Mouse (Mus musculus): Measurements from ENCODE around the gene Fam216a. TPM values are rescaled to one million over a fixed set of nuclear protein-coding genes. Genes with fewer than 3 reads are reported as not detected.
"Not testable (repeated sequence)": the region's sequence is repeated elsewhere in the genome, so short reads cannot be mapped to it uniquely, and the experiment has no call there.

Fam216a gene
- 10 to 100 TPM; 15.1 to 16.5 TPM for total RNA-seq (2021)
- long read RNA-seq, experiment 1, transcript Fam216a-201 (7 exons, 1,388 nt), result major isoform, 38 of 39 reads
- long read RNA-seq, experiment 1, partial matches to known transcripts, result 0 of 39 reads
- long read RNA-seq, experiment 1, other reads (novel, unspliced or antisense), result 1 of 39 reads
- long read RNA-seq, experiment 2, transcript Fam216a-201 (7 exons, 1,388 nt), result major isoform, 17 of 18 reads
- long read RNA-seq, experiment 2, partial matches to known transcripts, result 0 of 18 reads
- long read RNA-seq, experiment 2, other reads (novel, unspliced or antisense), result 1 of 18 reads

DNA sequence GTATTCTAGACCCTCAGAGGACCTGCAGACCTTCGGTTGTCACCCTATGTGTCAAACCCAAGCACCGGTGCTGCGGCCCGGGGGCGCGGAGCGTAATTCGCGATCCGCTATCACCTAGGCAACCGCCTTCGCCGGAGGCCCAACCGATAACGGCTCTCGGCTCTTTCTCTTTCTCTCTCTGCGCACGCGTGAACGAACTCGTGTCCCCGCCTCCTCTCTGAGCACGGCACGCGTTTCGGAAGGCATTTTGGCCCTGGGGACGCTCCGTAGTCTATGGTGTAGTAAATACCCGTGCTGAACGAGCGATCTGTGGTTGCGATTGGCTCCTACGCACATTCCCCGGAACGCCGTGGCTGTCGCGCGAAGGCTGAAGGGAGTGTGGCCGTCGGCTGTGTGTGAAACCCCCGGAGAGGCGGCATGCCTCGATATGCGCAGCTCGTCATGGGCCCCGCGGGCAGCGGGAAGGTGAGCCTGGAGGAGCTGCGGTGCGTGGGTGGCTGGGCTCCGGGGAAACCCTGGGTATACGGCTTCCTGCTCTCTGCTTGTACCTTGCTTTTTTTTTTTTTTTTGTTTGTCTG lies at the start of gene Fam216a:
Fam216a (minus strand) TSS at position 173 of the 578 bp plus-strand sequence.
- DNase-seq, result peak; percentile 98
- intact Hi-C loops (cut with DNase I), result loop anchor here (10.0 kb wide), 1 partner anchor 237 kb away; no protein-coding TSS in a partner anchor

DNA sequence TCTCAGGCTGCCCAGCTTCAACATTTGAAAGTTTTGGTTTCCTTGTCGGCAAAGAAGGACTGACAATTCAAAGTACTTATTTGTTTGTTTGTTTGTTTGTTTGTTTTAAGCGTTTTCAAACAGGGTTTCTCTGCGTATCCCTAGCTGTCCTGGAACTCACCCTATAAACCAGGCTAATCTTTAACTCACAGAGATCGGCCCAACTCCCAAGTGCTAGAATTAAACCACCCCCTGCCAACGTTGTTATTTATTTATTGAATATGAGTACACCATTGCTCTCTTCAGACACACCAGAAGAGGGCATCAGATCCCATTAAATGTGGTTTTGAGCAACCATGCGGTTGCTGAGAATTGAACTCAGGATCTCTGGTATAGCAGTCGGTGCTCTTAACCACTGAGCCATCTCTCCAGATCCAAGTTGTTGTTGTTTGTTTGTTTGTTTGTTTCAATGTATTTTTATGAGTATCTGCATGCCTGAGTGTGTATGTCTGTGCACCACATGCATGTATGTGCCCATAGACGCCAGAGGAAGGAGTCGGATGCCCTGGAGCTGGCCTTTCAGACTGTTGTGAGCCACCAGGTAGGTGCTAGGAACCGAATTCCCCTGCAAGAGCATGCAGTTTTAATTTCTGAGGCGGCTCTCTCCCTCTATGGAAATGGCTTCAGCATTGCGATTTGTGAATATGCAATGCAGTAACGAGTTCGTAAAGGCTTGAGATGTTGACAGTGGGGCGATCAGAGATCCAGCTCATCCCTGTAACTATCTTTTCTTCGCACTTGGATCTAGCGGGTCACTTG lies 49.3 kb upstream of the Fam216a start, which contains the start of gene Anapc7:
Anapc7 (plus strand) TSS at position 423 of the 798 bp plus-strand sequence.
- intact Hi-C loops (cut with DNase I), result loop anchor here (5.0 kb wide), 1 partner anchor 306 kb away; no protein-coding TSS in a partner anchor

DNA sequence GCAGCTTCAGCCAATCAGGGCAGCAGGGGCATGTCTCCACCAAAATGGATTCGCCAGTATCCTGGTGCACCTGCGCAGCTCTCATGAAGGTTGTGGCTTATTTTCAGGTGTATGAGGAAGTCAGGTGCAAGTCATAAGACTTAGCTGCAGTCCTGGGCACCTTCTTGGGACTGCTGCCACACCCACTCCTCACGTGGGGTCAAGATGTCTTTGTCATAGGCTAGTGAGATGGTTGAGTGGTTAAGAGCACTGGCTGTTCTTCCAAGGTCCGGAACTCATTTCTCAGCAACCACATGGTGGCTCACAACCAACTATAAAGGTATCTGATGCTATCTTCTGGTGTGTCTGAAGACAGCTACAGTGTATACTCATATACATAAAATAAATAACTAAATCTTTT lies 48.5 kb upstream of the Fam216a start:
- intact Hi-C loops (cut with DNase I), result loop anchor here (5.0 kb wide), 1 partner anchor 307 kb away; no protein-coding TSS in a partner anchor
- DNase-seq, result not testable (repeated sequence)

More for the DNA sequence above, 49.3 kb upstream of the Fam216a start, which contains the start of gene Anapc7:
- no peak for DNase-seq

DNA sequence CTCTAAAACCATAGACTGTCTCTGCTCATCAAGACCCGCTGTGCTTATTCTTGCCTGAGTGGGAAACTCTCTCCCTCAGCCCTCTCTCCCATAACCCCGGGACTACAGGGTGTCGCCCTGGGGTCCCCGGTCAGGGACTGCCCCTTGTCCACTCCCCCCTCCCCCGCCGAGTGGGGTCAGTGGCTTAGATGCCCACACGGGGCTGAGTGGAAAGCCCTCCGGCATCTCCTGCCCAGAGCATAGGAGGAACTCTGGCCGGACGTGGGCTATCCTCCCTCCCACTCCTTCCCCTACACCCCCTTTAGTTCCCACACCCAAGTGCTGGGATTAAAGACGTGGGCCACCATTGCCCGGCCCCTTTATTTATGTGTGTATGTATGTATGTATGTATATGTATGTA lies 43.3 kb upstream of the Fam216a start:
- no peak for DNase-seq
- intact Hi-C loops (cut with DNase I), result no loop called here

DNA sequence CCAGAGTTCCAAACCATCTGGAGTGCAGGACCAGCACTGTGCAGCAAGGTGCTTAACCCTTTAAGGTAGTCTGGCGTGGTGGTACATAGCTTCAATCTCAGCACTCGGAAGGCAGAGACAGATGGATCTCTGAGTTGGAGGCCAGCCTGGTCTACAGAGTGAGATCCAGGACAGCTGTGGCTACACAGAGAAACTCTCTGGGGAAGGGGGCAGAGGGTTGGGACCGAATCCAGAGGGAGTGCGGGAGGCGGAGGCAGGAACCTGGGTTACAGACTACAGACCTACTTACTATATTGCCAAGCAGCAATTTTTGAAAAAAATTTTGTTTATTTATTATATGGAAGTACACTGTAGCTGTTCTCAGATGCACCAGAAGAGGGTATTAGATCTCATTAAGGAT lies 42.2 kb upstream of the Fam216a start:
- intact Hi-C loops (cut with DNase I), result no loop called here
- DNase-seq, result no peak

DNA sequence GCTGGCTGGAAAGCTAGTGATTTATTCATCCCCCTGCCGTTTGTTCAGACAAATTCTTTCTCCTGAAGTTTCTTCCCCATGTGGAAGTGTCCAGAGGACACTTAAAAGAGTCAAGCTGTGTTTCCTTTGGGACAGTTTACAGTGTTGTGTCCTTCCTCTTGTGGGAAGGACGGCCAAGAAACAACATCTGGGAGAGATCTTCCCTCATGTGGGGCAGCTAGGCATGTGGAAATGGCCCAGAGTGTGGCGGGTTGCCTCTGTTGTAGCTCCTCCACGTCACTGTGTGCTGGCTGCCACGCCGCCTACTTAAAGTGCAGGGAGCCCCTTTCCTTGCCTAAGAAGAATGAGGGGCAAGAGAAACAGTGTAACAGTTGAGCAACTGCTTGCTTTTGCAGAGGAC lies 40.7 kb upstream of the Fam216a start:
- peak; percentile 47 to 48 for DNase-seq
- intact Hi-C loops (cut with DNase I), result no loop called here

DNA sequence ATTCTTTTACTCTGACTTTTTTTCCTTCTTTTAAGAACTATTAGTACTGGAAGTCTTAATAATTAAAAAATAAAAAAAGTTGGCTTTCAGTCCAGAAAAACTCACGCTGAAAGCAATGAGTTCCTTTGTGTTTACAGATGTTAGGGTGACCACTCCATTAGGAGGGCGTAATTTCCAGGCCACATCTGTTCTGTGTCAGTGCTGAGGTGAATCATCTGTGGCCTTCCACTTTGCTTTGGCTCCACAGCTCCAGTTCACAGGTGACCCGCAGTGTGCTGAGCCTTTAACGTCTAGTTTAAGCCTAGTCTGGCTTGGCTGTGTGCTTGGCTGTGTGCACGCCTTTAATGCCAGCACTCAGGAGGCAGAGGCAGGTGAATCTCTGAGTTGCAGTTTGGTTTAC lies 39.7 kb upstream of the Fam216a start:
- intact Hi-C loops (cut with DNase I), result no loop called here

DNA sequence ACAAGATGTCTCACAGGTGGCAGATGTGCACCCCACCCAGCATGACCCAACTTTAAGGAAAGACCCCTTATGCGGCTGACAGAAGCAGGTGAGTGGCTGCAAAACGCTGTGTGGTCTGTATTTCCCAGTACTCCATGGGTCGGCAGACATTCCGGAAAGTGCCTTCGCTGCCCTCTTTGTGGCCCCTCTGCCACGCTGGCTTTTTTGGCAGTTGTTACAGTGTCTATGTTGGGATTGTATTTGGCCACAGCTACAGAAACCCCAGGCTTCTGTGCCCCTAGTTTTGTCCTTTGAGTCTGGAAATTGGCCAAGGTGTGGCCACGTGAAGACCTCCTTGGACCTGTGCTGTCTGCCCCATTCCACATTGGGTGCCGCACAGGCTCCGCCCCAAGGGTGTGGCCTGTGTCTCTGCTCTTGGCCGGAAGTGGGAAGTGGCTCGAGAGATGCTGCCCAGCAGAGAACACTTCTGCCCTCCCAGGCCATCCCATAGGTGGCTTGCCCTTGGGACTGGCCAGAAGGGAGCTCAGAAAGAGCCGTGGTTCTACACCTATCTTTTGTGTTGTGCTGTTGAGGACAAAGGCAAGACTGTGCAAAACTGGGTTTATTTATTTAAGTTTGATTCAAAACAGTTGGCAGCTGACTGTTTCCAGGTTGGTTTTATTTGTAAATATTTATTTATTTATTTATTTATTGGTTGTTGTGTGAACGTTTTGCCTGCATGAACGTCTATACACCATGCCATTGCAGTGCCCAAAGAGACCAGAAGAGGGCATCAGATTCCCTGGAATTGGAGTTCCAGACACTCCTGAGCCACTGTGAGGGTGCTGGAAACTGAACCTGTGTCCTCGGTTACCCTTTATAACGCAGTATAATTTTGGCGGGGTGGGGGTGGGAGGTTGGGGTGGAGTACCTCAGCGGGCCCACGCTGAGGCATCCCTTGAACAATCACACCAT lies 37.8 kb upstream of the Fam216a start:
- intact Hi-C loops (cut with DNase I), result no loop called here
- DNase-seq, result no peak

More for the DNA sequence above, 39.7 kb upstream of the Fam216a start:
- peak in 1 of 2 experiments; percentile 33 for DNase-seq

DNA sequence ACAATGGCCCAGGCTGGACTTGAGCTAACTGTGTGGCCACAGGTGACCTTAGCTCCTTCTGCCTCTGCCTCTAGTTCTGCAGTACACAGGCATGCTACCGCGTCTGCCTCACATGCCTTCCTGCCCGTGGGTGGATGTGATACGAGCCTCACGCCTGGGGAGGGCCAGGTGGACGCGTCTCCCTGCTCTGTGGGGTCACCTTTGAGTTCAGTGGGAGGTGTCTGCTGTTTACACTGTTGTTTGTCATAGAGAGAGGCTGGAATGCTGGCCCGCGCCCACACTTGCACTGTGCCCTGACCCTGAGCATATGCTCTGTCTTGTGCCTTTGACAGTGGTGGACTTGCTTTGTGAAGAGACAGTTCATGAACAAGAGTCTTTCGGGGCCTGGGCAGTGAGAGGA lies 33.4 kb upstream of the Fam216a start:
- no peak for DNase-seq
- intact Hi-C loops (cut with DNase I), result no loop called here

DNA sequence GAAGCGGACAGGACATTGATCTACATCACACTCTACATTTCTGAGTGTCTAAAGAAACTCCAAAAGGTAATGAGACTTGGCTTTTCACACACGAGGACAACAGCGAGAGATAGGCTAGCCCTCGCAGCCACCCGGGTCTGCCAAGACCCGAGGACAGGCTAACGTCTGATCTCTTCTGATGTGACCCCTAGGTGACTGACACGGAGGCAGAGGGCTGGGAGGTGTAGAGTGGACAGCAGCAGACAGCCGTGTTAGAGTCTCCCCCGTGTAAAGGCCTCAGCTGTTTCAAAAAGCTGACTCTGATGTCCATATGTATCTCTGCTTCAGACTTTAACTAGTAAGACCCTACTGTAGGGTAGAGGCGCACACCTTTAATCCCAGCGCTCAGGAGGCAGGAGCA lies 31.2 kb upstream of the Fam216a start:
- intact Hi-C loops (cut with DNase I), result loop anchor here (5.0 kb wide), 1 partner anchor 44 kb away; no protein-coding TSS in a partner anchor
- DNase-seq, result no peak

DNA sequence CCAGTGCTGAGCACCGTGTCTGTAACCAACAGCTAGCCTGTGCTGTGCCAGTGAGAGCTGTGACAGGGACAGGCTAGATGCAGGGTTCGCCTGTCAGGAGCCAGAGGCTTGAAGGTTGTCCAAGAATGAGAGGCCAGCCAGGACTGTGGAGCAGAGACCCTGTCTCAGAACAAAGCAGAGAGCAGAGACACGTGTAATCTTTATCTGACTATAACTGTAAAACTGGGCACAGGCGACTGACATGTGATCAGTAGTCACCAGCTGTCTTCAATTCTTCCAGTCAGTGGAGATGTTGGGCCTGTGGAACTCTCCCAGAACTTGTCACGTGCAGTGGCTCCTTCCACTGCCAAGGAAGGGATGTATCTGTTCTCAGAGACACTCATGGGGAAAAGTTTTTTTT lies 30.6 kb upstream of the Fam216a start:
- DNase-seq, result peak; percentile 71 to 77

DNA sequence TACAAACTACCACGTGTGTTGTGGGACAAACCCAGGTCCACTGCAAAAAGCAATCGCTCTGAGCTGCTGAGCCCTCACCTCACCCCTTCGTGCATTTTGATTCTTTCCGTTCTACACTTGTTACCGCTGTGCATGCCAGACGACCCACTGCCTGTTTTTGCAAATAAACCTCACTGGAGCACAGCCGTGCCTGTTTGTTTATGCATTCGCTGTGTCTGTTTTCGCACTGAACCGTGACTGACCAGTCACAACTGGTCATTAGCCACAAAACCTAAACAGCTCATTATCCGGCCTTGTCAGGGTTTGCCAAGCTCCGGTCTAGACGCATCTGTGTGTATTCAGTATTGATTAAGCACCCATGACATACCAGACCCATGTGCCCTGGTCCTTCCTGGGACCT lies 30.0 kb upstream of the Fam216a start:
- intact Hi-C loops (cut with DNase I), result loop anchor here (5.0 kb wide), 1 partner anchor 45 kb away; no protein-coding TSS in a partner anchor
- DNase-seq, result no peak

More for the DNA sequence above, 30.6 kb upstream of the Fam216a start:
- intact Hi-C loops (cut with DNase I), result loop anchor here (5.0 kb wide), 1 partner anchor 45 kb away; no protein-coding TSS in a partner anchor

DNA sequence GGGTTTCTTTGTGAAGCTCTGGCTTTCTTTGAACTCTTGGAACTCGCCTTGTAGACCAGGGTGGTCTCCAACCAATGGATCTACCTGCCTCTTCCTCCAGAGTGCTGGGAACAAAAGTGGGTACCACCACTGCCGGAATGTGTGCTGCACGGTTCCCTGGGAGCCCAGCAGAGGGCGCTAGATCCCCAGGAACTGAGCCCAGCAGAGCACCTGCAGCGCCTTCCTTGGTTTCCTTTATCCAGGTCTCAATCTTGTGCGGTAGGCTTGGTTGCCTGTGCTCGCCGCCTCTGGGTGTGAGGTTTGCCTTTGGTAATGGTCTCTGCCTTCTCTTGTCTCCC lies 29.1 kb upstream of the Fam216a start:
- DNase-seq, result peak; percentile 85 to 86
- intact Hi-C loops (cut with DNase I), result loop anchor here (2.0 to 5.0 kb wide), 2 partner anchors 46 to 226 kb away; no protein-coding TSS in a partner anchor

DNA sequence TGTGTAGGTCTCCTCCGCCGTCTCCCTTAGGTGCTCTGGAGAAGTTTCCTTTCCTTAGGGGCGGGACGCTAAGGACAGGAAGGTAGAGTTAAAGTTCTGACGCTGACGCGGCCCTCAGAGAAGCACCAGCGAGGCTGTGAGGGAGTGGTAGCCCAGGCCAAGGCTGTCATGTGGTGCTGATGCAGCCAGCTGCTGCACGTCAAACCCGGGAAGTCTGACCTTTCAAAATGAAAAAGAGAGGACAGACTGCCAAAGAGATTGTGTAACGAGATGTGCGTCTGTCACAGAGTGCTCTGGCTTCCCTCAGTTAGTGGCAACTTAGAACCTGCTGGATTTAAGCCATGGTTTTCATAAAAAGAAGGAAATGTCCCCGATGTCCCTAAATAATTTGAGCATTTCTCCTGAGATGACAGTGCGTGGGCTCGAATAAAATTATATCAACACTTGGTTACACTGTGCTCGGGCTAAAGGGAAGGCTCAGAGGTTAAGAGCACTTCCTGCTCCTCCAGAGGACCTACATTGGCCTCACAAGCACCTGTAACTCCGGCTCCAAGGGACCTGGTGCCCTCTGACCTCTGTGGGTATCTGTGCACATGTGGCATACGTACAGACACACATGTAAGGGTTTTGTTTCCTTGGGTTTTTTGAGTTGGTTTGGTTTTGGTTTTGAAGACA lies 28.6 kb upstream of the Fam216a start:
- peak; percentile 74 to 78 for DNase-seq
- intact Hi-C loops (cut with DNase I), result loop anchor here (2.0 to 5.0 kb wide), 2 partner anchors 47 to 226 kb away; no protein-coding TSS in a partner anchor

DNA sequence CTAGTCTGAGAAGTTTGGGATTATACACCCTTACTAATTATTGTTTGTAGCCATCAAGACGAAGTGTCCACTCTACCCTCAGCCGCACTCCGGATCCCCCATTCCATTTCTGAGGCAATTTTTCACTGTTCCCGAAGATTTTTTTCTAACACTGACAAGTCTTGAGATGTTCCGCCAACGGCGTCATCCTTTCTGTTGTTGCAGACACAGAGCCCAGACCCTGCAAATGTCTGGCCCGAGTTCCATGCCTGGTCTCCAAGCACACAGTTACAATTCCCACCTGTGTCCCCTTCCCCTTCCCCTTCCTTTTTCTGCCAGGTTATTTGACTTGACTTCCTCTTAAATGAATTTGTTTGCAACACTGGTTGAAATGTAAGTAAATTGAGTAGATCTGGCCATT lies 27.7 kb upstream of the Fam216a start:
- intact Hi-C loops (cut with DNase I), result loop anchor here (2.0 to 5.0 kb wide), 2 partner anchors 47 to 227 kb away; no protein-coding TSS in a partner anchor
- DNase-seq, result peak in 1 of 2 experiments; percentile 27

DNA sequence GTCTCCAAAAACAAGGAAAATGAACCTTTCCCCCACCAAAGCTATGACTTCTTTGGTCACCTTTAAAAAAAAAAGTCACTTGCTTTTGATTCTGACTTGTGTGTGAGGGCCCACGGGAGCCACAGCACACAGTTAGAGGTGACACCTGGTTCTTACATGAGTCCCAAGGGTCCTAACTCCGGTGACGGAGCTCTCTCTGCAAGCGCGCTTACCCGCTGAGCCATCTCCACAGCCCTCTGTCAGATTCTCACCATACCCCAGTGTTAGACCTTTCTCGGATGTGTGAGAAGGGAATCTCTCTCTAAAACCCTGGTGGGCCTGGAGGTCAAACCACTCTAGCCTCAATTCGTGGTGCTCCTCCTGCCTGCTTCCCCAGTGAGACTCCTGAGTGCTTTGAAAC lies 25.3 kb upstream of the Fam216a start:
- intact Hi-C loops (cut with DNase I), result no loop called here
- no peak for DNase-seq

DNA sequence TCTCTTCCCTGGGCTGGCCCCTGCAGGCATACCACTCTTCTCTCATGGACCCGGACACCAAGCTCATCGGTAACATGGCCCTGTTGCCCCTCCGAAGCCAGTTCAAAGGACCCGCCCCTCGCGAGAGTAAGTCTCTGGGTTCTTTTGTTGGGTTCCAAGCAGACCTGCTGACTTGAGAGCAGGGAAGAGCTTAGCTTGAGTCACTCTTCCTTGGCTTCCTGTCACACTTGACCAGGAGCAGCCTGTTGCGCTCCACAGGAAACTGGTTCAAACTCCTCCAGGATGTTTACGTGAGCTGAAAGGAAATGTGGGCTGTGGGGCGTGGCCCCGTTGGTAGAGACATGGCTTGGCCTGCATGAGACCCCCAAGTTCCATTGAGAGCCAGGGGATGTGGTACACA lies 24.6 kb upstream of the Fam216a start:
- intact Hi-C loops (cut with DNase I), result no loop called here
- peak; percentile 35 to 52 for DNase-seq

DNA sequence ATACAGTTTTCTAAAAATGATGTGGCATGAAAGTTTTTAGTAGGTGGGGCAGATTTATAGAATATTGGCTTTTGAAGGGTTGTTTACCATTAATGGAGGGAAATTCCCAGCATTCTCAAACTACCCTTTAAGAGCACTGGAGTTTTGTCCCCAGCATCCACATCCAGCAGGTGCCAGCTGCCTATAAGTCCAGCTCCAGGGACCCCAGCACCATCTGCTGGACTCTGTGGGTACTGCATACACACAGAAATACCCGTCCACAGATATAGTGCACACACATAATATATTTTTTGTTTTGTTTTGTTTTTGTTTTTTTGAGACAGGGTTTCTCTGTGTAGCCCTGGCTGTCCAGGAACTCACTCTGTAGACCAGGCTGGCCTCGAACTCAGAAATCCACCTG lies 21.7 kb upstream of the Fam216a start:
- intact Hi-C loops (cut with DNase I), result loop anchor here (5.0 kb wide), 1 partner anchor 127 kb away; no protein-coding TSS in a partner anchor

More for the DNA sequence above, 21.7 kb upstream of the Fam216a start:
- peak; percentile 73 to 86 for DNase-seq
